Mouse (Mus musculus) midbrain, postnatal 0 days (tissue): ENCODE data around the gene Mto1. TPM values are rescaled to one million over a fixed set of nuclear protein-coding genes. Genes with fewer than 3 reads are reported as not detected.
"Not testable (repeated sequence)": the region's sequence is repeated elsewhere in the genome, so short reads cannot be mapped to it uniquely, and the experiment has no call there.

Experiments used
- ATAC-seq: fragments of 200-750 bp; cut with Nextera tagmentation; 2 replicates; pipeline ENCODE4 v1.8.0; 2017; ENCODE audit warnings: moderate number of reproducible peaks, mild to moderate bottlenecking, moderate TSS enrichment, moderate library complexity; ENCODE audit not compliant: low FRiP score
- DNase-seq: peaks from one replicate; pipeline ENCODE4 v3.0.0-alpha.2; 2015; ENCODE audit warnings: low spot score
- H3K27ac ChIP-seq: fragments of 300-500 bp; sonication (generic); 2 replicates; pipeline ENCODE4 v1.5.1; 2014; ENCODE audit warnings: low read depth, mild to moderate bottlenecking, low read length, mixed read lengths
- H3K27me3 ChIP-seq: fragments of 300-500 bp; sonication (generic); 2 replicates; pipeline ENCODE4 v1.6.1; 2014; ENCODE audit warnings: low read length, control low read depth, mixed read lengths; ENCODE audit not compliant: insufficient read depth
- H3K36me3 ChIP-seq: fragments of 300-500 bp; sonication (generic); 2 replicates; pipeline ENCODE4 v1.6.1; 2014; ENCODE audit warnings: low read length, control low read depth, mixed read lengths; ENCODE audit not compliant: insufficient read depth
- H3K4me1 ChIP-seq: fragments of 300-500 bp; sonication (generic); 2 replicates; pipeline ENCODE4 v1.6.1; 2014; ENCODE audit warnings: mild to moderate bottlenecking, control low read depth, antibody characterized with exemption, low read length, mixed read lengths; ENCODE audit not compliant: insufficient read depth
- H3K4me2 ChIP-seq: fragments of 300-500 bp; sonication (generic); 2 replicates; pipeline ENCODE4 v1.6.1; 2014; ENCODE audit warnings: low read depth, mild to moderate bottlenecking, low read length, mixed read lengths; ENCODE audit not compliant: poor library complexity, severe bottlenecking
- H3K4me3 ChIP-seq: fragments of 300-500 bp; sonication (generic); 2 replicates; pipeline ENCODE4 v1.5.1; 2014; ENCODE audit warnings: low read depth, mild to moderate bottlenecking, low read length, moderate library complexity
- H3K9ac ChIP-seq: fragments of 300-500 bp; sonication (generic); replicated peaks from 2 replicates; pipeline ENCODE4 v1.6.1; 2014; ENCODE audit warnings: mild to moderate bottlenecking, low read length, moderate library complexity, mixed read lengths; ENCODE audit not compliant: poor library complexity, severe bottlenecking
- H3K9me3 ChIP-seq: fragments of 300-500 bp; sonication (generic); 2 replicates; pipeline ENCODE4 v1.6.1; 2016; ENCODE audit warnings: low read length, control low read depth
- CTCF ChIP-seq: IDR thresholded peaks from 2 replicates; pipeline ENCODE4 v1.5.1; 2016; ENCODE audit warnings: antibody characterized with exemption, mild to moderate bottlenecking
- WGBS: fragments of 180-500 bp; shearing (Covaris S2); extraction: QIAGEN DNeasy Blood & Tissue Kit; methylation state at CpG from one replicate; pipeline ENCODE4 v1.1.7; 2014; 5-methylcytosine and 5-hydroxymethylcytosine counted together
- polyA plus RNA-seq: library from polyadenylated mRNA; unstranded; fragments of >200 nt; fragmentation: Nextera tagmentation; extraction: Ambion mirVana; gene quantifications from 2 replicates; pipeline ENCODE4 v1.2.1, GENCODE M21; 2015
- total RNA-seq: library from RNA; depleted of rRNA; stranded (reverse); fragments of >200 nt; gene quantifications from 2 replicates; pipeline ENCODE4 v1.2.3, GENCODE M21; 2014

The Mto1 gene
- total and polyA plus RNA-seq, 2 experiments from 2014 or later: 18.5 to 27.5 TPM

DNA sequence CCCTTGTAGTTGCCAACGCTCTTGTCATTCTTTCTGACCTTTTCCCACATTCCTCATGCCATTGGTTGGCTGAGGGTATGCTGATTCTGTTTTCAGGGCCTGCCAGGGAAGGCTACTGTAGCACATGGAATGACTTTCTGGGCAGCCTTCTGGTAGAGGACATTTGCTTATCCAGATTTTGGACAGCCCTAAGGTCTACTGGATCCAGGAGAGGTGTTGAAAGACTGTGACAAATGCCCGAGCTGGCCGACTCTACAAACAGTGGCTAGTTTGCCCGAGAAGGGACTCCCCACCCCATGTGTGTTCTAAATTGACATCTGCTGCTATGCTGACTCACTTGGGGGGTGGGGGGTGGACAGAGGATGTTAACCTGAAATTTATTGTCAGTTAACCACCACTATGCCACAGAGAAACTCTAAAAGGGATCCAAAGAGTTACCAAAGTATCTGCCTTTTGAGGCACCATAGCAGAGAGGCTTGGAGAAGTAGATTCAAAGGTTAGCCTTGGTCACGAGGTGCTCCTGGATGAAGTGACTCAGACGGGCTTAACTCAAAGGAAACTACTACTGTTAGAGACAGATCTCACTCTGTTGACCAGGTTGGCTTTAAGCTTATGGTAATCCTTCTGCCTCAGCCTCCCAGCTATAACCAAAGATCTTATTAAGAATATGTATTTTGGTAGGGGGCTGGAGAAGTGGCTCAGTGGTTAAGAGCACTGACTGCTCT is 65.9 kb downstream of the Mto1 start:
- 82% methylated on average over 6 of the region's 6 CpGs for WGBS
- Histone ChIP-seq H3K4me2 (no peak overlapping the region), H3K4me1 (no peaks in the 10 kb centered on the region), H3K27me3 (no peaks in the 10 kb centered on the region), H3K4me3 (no peak overlapping the region), H3K27ac (no peak overlapping the region), H3K36me3 (no peaks in the 10 kb centered on the region), H3K9ac (no peak overlapping the region), H3K9me3 (no peaks in the 10 kb centered on the region)
- no peak for DNase-seq
- no peak for TF ChIP-seq CTCF
- no peak for ATAC-seq

DNA sequence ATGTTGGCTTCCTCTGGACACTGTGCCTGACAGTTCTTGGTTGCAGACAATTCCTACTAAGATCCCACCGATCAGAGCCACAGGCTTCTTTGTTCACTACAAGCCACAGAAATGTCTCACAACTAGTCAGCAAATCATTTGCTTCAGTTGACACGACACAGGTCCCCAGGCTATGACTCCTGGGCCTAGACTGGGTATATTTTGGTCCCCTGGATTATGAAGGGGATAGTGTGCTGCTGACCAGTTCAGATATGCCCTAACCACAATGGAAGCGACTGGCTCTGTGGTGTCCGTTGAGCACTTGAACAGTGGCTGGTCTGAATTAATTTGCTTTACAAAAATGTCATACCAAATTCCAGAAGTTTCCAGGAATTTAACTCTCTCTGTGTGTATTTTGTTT is 66.7 kb downstream of the Mto1 start:
- Histone ChIP-seq H3K27me3 (no peaks in the 10 kb centered on the region), H3K9ac (no peak overlapping the region), H3K36me3 (no peaks in the 10 kb centered on the region), H3K4me3 (no peak overlapping the region), H3K4me1 (no peaks in the 10 kb centered on the region), H3K9me3 (no peaks in the 10 kb centered on the region), H3K4me2 (no peak overlapping the region), H3K27ac (no peak overlapping the region)
- 80% methylated on average over 4 of the region's 4 CpGs for WGBS
- no peak for DNase-seq
- no peak for ATAC-seq
- TF ChIP-seq CTCF: no peak

DNA sequence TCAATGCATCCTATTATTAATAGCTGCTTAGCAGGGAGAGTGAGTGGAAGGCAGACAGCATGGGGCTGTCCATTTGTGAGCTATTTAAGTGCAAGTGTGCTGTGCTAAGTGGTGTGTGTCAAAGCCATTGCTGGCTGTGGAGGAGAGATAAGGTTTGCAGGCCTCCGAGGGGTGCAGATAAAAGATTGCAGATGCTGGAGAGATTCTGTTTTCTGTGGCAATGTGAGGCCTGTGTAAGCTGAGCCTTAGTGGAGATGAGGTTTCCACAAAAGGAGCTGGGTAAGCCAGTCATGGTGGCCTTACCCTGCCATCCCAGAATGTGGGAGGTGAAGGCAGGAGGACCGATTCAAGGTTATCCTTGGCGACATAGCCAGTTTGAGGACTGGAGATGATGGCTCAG is 68.1 kb downstream of the Mto1 start:
- no peaks in the 10 kb centered on the region for H3K36me3 ChIP-seq
- no peak for TF ChIP-seq CTCF
- peaks cover 5% of the 10 kb centered on the region; the same call in 1 of the 2 replicates for H3K4me1 ChIP-seq
- H3K9ac ChIP-seq: no peak overlapping the region
- no peak for ATAC-seq
- DNase-seq: no peak
- H3K4me2 ChIP-seq: no peak overlapping the region
- no peaks in the 10 kb centered on the region for H3K9me3 ChIP-seq
- no peak overlapping the region for H3K4me3 ChIP-seq
- WGBS: 61% methylated on average over 3 of the region's 3 CpGs
- no peak overlapping the region for H3K27ac ChIP-seq
- H3K27me3 ChIP-seq: no peaks in the 10 kb centered on the region

DNA sequence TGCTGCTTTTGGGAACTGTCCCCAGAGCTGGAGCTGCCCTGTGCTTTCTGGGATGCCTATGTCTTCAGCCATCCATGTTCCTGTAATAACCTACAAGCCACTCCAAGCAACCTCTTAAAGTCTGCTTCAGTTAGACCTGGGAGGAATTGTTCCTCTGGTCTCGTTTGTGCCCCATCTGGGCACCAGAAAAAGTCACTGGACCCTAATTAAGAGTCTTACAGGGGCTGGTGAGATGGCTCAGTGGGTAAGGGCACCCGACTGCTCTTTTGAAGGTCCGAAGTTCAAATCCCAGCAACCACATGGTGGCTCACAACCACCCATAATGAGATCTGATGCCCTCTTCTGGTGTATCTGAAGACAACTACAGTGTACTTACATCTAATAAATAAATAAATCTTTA is 69.2 kb downstream of the Mto1 start:
- not testable (repeated sequence) for H3K9me3 ChIP-seq, H3K9ac ChIP-seq, DNase-seq, ATAC-seq, H3K4me3 ChIP-seq, H3K4me1 ChIP-seq, H3K36me3 ChIP-seq, H3K27ac ChIP-seq, H3K27me3 ChIP-seq, H3K4me2 ChIP-seq
- 71% methylated on average over 3 of the region's 3 CpGs for WGBS

DNA sequence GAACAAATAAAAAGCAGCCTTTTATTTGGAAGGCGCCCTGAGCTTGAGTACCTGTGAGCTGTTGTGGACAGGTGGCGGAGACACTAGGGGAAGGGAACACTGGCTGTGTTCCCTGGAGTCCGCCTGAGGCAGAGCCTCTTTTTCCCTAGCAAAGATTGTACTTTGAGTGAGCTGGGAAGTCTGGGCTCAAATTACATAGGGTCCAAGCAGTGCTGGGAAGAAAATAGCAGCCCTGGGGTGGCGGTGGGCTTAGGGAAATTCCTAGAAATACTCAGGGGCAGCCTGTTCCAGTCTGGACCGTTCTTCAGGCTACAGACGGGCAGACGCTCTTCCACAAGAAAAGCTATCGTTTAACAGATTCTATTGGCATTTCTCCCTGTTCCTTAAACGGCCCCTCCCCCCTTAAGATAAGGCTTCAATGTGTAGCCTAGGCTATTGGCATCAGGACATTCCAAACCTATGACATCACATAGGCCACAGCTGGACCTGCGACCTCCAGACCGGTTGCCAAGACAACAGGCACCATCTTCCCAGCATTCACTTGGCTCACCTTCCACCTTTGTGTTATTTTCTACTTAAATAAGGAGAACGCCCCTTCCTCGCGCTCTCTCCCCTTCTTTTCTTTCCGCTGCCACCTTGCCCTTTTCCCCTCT is 72.2 kb downstream of the Mto1 start:
- ATAC-seq (peak; percentile 76), DNase-seq (peak; percentile 79)
- Histone ChIP-seq H3K36me3 (no peaks in the 10 kb centered on the region), H3K9ac (peak overlapping the region; percentile 52), H3K4me1 (peaks cover 5% of the 10 kb centered on the region; the same call in 1 of the 2 replicates), H3K4me3 (peak overlapping the region; percentile 40), H3K27ac (peak overlapping the region; percentile 78), H3K27me3 (no peaks in the 10 kb centered on the region), H3K9me3 (no peaks in the 10 kb centered on the region), H3K4me2 (peak overlapping the region; percentile 69)
- 5% methylated on average over 15 of the region's 15 CpGs for WGBS
- no peak for TF ChIP-seq CTCF
